Mouse (Mus musculus) lung, postnatal 4 days (tissue): ENCODE measurements around the gene Pex26.

Source experiments
- DNase-seq, 2 experiments: peaks; one replicate each; pipeline ENCODE4 v3.0.0; 2021

Pex26 gene

GRCm38 (mm10) chr6:121210149-121210925 is 26.9 kb downstream of the Pex26 start, which contains the start of gene Tuba8:
Gene Tuba8 (plus strand): TSS chr6:121210696.
- peak; percentile 60 to 78 for DNase-seq

GRCm38 (mm10) chr6:121210926-121211289 is 27.4 kb downstream of the Pex26 start:
- DNase-seq: peak in 1 of 2 experiments; percentile 18

GRCm38 (mm10) chr6:121211743-121212142 is 28.3 kb downstream of the Pex26 start:
- peak; percentile 47 to 64 for DNase-seq

GRCm38 (mm10) chr6:121212988-121213387 is 29.5 kb downstream of the Pex26 start:
- no peak for DNase-seq

- no peak for DNase-seq
Measured at GRCm38 (mm10) chr6:121214221-121214620, 30.8 kb downstream of the Pex26 start.

GRCm38 (mm10) chr6:121214667-121215330 is 31.3 kb downstream of the Pex26 start:
- DNase-seq: no peak

- DNase-seq: no peak
Measured at GRCm38 (mm10) chr6:121215336-121215735, 31.9 kb downstream of the Pex26 start.

- DNase-seq: no peak
Measured at GRCm38 (mm10) chr6:121215896-121216295, 32.4 kb downstream of the Pex26 start.

- DNase-seq: no peak
Measured at GRCm38 (mm10) chr6:121216589-121217255, 33.3 kb downstream of the Pex26 start.

- no peak for DNase-seq
Measured at GRCm38 (mm10) chr6:121218002-121218401, 34.5 kb downstream of the Pex26 start.

- DNase-seq: no peak
Measured at GRCm38 (mm10) chr6:121219406-121219805, 35.9 kb downstream of the Pex26 start.

- no peak for DNase-seq
Measured at GRCm38 (mm10) chr6:121220181-121220580, 36.7 kb downstream of the Pex26 start.

- DNase-seq: no peak
Measured at GRCm38 (mm10) chr6:121221876-121222597, 38.6 kb downstream of the Pex26 start.

- DNase-seq: peak in 1 of 2 experiments; percentile 18
Measured at GRCm38 (mm10) chr6:121223001-121223400, 39.5 kb downstream of the Pex26 start.

- no peak for DNase-seq
Measured at GRCm38 (mm10) chr6:121224067-121224466, 40.6 kb downstream of the Pex26 start.

GRCm38 (mm10) chr6:121224993-121225392 is 41.5 kb downstream of the Pex26 start:
- no peak for DNase-seq

- DNase-seq: no peak
Measured at GRCm38 (mm10) chr6:121226043-121226442, 42.6 kb downstream of the Pex26 start.

GRCm38 (mm10) chr6:121226744-121227143 is 43.3 kb downstream of the Pex26 start:
- no peak for DNase-seq

GRCm38 (mm10) chr6:121228421-121228820 is 45.0 kb downstream of the Pex26 start:
- DNase-seq: no peak

- DNase-seq: no peak
Measured at GRCm38 (mm10) chr6:121232652-121233051, 49.2 kb downstream of the Pex26 start.

GRCm38 (mm10) chr6:121236386-121236785 is 52.9 kb downstream of the Pex26 start:
- DNase-seq: no peak

GRCm38 (mm10) chr6:121238209-121238608 is 54.7 kb downstream of the Pex26 start:
- DNase-seq: no peak

- no peak for DNase-seq
Measured at GRCm38 (mm10) chr6:121241780-121242179, 58.3 kb downstream of the Pex26 start.
